Mouse (Mus musculus): Measurements from ENCODE around the gene Hdac4. TPM values are rescaled to one million over a fixed set of nuclear protein-coding genes. Genes with fewer than 3 reads are reported as not detected.

Gene Hdac4
- polyA plus RNA-seq, 1 experiment from 2014 or later, result 23.9 TPM

- H3K27me3 ChIP-seq (ENCODE audit: control insufficient read depth, insufficient read depth, low read length), result no peaks in the 10 kb centered on the region
- no peak for ATAC-seq (replicated peaks; ENCODE audit: insufficient number of reproducible peaks, low FRiP score, low TSS enrichment, low read depth)
- 57% methylated on average over 3 of the region's 3 CpGs for WGBS
- DNase-seq (ENCODE audit: low spot score), result no peak
- H3K9ac ChIP-seq (replicated peaks; ENCODE audit: low read length), result no peak overlapping the region
- H3K27ac ChIP-seq (replicated peaks; ENCODE audit: low read depth, low read length), result no peak overlapping the region
- H3K4me2 ChIP-seq (ENCODE audit: low read depth, low read length), result no peak overlapping the region; the same call in 1 of the 2 replicates
- no peak overlapping the region for H3K4me3 ChIP-seq (ENCODE audit: low read depth, low read length)
- no peaks in the 10 kb centered on the region for H3K36me3 ChIP-seq (replicated peaks; ENCODE audit: control insufficient read depth, insufficient read depth, low read depth, low read length)
- H3K4me1 ChIP-seq (ENCODE audit: control insufficient read depth, insufficient read depth, low read length), result 0 out of 2 replicates have a peak, but pooled peaks cover 4% of the 10 kb centered on the region
- no peaks in the 10 kb centered on the region for H3K9me3 ChIP-seq (replicated peaks; ENCODE audit: control insufficient read depth, low read length)
These were observed 18.3 kb downstream of the Hdac4 start for GRCm38 (mm10) chr1:92177196-92177595.

DNA sequence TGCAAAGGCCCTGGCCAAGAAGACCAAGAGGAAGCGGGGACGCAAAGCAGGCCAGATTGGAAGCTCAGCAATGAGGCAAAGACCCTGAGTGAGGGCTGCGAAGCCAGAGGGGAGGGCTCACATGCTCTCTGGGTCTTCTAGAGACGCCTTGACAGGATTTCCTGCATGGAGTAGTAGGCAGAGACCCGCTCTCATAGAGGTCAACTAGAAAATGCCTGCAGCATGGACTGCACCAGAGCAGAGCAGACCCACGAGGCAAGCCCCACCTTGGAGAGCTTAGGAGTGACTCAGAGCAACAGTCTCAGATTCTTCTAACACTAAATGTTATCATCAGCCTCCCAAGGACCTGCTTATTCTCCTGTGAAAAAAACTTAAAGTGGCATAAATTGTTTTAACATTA, 20.2 kb downstream of the Hdac4 start:
- Histone ChIP-seq H3K9me3 (replicated peaks; ENCODE audit: control insufficient read depth, low read length) (no peaks in the 10 kb centered on the region), H3K27ac (replicated peaks; ENCODE audit: low read depth, low read length) (no peak overlapping the region), H3K27me3 (ENCODE audit: control insufficient read depth, insufficient read depth, low read length) (no peaks in the 10 kb centered on the region), H3K4me1 (ENCODE audit: control insufficient read depth, insufficient read depth, low read length) (0 out of 2 replicates have a peak, but pooled peaks cover 4% of the 10 kb centered on the region), H3K4me2 (ENCODE audit: low read depth, low read length) (no peak overlapping the region), H3K4me3 (ENCODE audit: low read depth, low read length) (no peak overlapping the region), H3K9ac (replicated peaks; ENCODE audit: low read length) (no peak overlapping the region), H3K36me3 (replicated peaks; ENCODE audit: control insufficient read depth, insufficient read depth, low read depth, low read length) (no peaks in the 10 kb centered on the region)
- DNase-seq (ENCODE audit: low spot score), result no peak
- WGBS, result 78% methylated on average over 6 of the region's 6 CpGs
- ATAC-seq (replicated peaks; ENCODE audit: insufficient number of reproducible peaks, low FRiP score, low TSS enrichment, low read depth), result no peak

DNA sequence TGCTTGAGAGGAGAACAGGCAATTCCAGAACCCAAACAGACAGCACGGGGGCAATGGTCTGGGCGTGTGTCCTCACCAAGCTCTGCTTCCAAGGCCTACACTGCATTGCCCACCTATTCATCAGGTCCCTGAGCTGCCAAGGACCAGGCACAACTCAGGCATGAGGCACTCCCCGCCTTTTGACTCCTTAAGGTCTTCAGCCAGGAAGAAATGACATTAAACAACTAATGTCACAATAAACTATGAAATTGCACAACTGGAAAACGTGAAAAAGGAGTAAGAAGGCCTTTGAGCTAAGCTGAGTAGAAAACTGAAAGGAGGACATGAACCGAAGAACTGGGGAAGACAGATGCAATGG, 20.6 kb downstream of the Hdac4 start:
- Histone ChIP-seq H3K9ac (replicated peaks; ENCODE audit: low read length) (no peak overlapping the region), H3K4me2 (ENCODE audit: low read depth, low read length) (no peak overlapping the region), H3K9me3 (replicated peaks; ENCODE audit: control insufficient read depth, low read length) (no peaks in the 10 kb centered on the region), H3K27ac (replicated peaks; ENCODE audit: low read depth, low read length) (no peak overlapping the region), H3K4me1 (ENCODE audit: control insufficient read depth, insufficient read depth, low read length) (0 out of 2 replicates have a peak, but pooled peaks cover 4% of the 10 kb centered on the region), H3K27me3 (ENCODE audit: control insufficient read depth, insufficient read depth, low read length) (no peaks in the 10 kb centered on the region), H3K4me3 (ENCODE audit: low read depth, low read length) (no peak overlapping the region), H3K36me3 (replicated peaks; ENCODE audit: control insufficient read depth, insufficient read depth, low read depth, low read length) (no peaks in the 10 kb centered on the region)
- ATAC-seq (replicated peaks; ENCODE audit: insufficient number of reproducible peaks, low FRiP score, low TSS enrichment, low read depth), result no peak
- WGBS, result 88% methylated on average over 5 of the region's 5 CpGs
- no peak for DNase-seq (ENCODE audit: low spot score)

DNA sequence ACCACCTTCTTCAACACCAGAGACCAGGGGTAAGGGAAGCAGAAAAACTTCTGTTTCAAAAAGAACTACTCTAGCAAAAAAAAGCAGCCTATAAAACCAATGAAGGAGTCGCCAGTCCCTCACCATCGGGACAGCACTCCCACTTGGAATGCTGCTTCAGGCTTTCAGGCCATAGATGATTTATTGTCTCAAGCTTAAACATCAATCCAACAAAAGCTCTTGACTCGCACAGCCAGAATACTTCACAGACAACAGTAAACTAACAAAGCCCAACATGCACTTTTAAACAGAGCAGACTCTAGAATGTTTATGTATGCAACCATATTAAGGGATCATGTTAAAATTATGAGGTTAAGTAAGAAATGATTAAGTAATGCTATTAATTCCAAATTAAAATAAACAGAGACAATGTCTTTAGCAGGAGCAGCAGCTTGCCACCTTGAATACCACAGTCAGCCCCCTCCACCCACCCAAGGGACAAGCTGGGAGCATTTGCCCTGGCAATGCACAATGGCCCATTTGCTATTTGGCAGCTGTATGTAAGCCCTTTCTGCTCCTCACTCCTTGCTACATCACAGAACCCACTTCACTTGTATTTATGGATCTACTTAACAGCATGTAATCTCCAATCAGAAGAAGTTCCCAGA, 21.1 kb downstream of the Hdac4 start:
- Histone ChIP-seq H3K9ac (replicated peaks; ENCODE audit: low read length) (no peak overlapping the region), H3K4me2 (ENCODE audit: low read depth, low read length) (no peak overlapping the region), H3K4me1 (ENCODE audit: control insufficient read depth, insufficient read depth, low read length) (0 out of 2 replicates have a peak, but pooled peaks cover 4% of the 10 kb centered on the region), H3K27me3 (ENCODE audit: control insufficient read depth, insufficient read depth, low read length) (no peaks in the 10 kb centered on the region), H3K9me3 (replicated peaks; ENCODE audit: control insufficient read depth, low read length) (no peaks in the 10 kb centered on the region), H3K4me3 (ENCODE audit: low read depth, low read length) (no peak overlapping the region), H3K27ac (replicated peaks; ENCODE audit: low read depth, low read length) (no peak overlapping the region), H3K36me3 (replicated peaks; ENCODE audit: control insufficient read depth, insufficient read depth, low read depth, low read length) (no peaks in the 10 kb centered on the region)
- no peak for ATAC-seq (replicated peaks; ENCODE audit: insufficient number of reproducible peaks, low FRiP score, low TSS enrichment, low read depth)
- WGBS, result 71% methylated on average over 3 of the region's 3 CpGs
- no peak for DNase-seq (ENCODE audit: low spot score)

DNA sequence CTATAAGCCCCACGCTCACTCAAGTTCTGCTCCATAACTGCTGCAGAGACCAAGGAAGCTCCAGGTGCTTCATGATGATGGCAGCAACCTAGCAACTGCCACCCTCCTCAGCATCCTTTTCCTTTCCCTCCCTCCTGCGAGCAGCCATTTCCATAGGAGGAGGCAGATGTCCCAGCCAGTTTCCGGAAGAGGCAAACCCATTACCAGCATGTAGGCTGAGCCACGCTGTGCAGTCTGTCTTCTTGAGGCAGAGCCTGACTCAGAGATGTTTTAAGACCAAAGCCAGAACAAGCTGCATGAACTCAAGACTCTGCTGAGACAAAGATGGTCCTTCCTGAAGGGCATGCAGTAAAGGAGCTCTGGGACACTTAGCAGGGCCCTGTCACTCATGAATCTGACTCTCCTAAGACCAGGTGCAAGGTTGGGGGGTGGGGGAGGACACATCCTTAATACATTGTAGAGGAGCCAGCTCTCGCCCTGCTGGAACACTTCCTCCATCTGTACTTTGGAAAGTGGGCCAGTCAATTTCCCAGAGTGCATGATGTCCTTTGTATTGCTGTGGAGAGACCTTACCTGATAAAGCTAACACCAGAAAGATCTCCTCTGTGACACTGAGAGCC, 24.8 kb downstream of the Hdac4 start:
- no peak for DNase-seq (ENCODE audit: low spot score)
- no peak overlapping the region for H3K27ac ChIP-seq (replicated peaks; ENCODE audit: low read depth, low read length)
- H3K36me3 ChIP-seq (replicated peaks; ENCODE audit: control insufficient read depth, insufficient read depth, low read depth, low read length), result no peaks in the 10 kb centered on the region
- no peak for ATAC-seq (replicated peaks; ENCODE audit: insufficient number of reproducible peaks, low FRiP score, low TSS enrichment, low read depth)
- H3K4me3 ChIP-seq (ENCODE audit: low read depth, low read length), result no peak overlapping the region
- H3K27me3 ChIP-seq (ENCODE audit: control insufficient read depth, insufficient read depth, low read length), result no peaks in the 10 kb centered on the region
- H3K9ac ChIP-seq (replicated peaks; ENCODE audit: low read length), result no peak overlapping the region
- WGBS, result 89% methylated on average over 5 of the region's 5 CpGs
- H3K4me1 ChIP-seq (ENCODE audit: control insufficient read depth, insufficient read depth, low read length), result peaks cover 4% of the 10 kb centered on the region; the same call in 1 of the 2 replicates
- H3K4me2 ChIP-seq (ENCODE audit: low read depth, low read length), result no peak overlapping the region
- H3K9me3 ChIP-seq (replicated peaks; ENCODE audit: control insufficient read depth, low read length), result no peaks in the 10 kb centered on the region

DNA sequence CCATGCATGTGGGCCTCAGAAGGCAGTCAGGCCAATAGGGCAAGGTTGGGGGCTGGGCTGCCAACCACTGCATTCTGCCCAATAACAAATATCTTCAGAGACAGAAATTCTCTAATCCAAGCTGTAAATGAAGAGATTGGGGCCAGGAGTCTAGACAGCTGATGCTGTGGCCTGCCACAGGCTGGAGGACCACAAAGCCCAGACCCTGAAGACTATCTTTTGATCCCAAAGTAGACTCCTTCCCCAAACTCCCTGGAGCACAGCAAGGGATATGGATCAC, 25.8 kb downstream of the Hdac4 start:
- H3K9ac ChIP-seq (replicated peaks; ENCODE audit: low read length), result no peak overlapping the region
- H3K4me1 ChIP-seq (ENCODE audit: control insufficient read depth, insufficient read depth, low read length), result peaks cover 4% of the 10 kb centered on the region; the same call in 1 of the 2 replicates
- no peak overlapping the region for H3K4me2 ChIP-seq (ENCODE audit: low read depth, low read length)
- no peaks in the 10 kb centered on the region for H3K27me3 ChIP-seq (ENCODE audit: control insufficient read depth, insufficient read depth, low read length)
- H3K9me3 ChIP-seq (replicated peaks; ENCODE audit: control insufficient read depth, low read length), result no peaks in the 10 kb centered on the region
- DNase-seq (ENCODE audit: low spot score) (no peak), ATAC-seq (replicated peaks; ENCODE audit: insufficient number of reproducible peaks, low FRiP score, low TSS enrichment, low read depth) (no peak)
- no peak overlapping the region for H3K4me3 ChIP-seq (ENCODE audit: low read depth, low read length)
- H3K27ac ChIP-seq (replicated peaks; ENCODE audit: low read depth, low read length), result no peak overlapping the region
- H3K36me3 ChIP-seq (replicated peaks; ENCODE audit: control insufficient read depth, insufficient read depth, low read depth, low read length), result no peaks in the 10 kb centered on the region

DNA sequence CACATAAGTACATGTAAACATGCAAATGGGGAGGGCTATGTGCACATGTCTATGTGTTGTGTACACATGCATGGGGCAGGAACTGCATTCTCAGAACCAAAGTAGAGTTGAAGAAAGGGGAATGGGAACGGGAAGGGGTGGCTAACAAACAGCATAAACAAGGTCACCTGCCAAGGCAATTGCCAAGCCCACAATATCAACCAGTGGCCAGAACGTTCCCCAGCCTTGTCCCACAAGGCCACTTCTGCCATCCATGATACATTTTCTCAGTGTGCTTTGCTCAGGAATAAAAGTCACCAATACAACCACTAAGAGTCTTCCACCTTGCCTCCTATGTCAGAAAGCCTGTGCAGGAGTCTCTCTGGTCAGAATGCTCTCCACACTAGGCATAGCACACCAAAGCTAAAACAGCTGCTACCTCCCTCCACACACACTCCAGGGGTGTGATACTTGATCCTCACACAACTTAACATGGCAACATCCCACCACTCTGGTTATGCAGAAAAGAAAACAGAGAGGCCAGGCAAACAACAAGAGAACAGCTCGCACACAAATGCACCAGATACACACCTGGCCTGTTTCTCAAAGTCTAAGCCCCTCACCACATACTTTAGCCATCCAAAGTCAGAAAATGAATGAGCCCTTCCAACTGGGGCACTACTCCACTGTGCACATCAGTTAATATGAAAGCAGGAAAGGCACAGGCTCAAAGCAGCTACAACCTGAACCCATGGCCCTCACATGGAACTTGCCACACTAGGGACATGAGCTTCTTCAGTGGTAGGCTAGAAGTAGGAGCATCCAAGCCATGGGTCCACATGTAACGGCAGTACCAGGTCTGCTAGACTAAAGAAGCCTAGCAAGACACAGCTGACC, 26.4 kb downstream of the Hdac4 start:
- ATAC-seq (replicated peaks; ENCODE audit: insufficient number of reproducible peaks, low FRiP score, low TSS enrichment, low read depth) (no peak), DNase-seq (ENCODE audit: low spot score) (no peak)
- Histone ChIP-seq H3K9me3 (replicated peaks; ENCODE audit: control insufficient read depth, low read length) (no peaks in the 10 kb centered on the region), H3K4me1 (ENCODE audit: control insufficient read depth, insufficient read depth, low read length) (peaks cover 4% of the 10 kb centered on the region; the same call in 1 of the 2 replicates), H3K27ac (replicated peaks; ENCODE audit: low read depth, low read length) (no peak overlapping the region), H3K4me2 (ENCODE audit: low read depth, low read length) (no peak overlapping the region), H3K9ac (replicated peaks; ENCODE audit: low read length) (no peak overlapping the region), H3K4me3 (ENCODE audit: low read depth, low read length) (no peak overlapping the region), H3K27me3 (ENCODE audit: control insufficient read depth, insufficient read depth, low read length) (no peaks in the 10 kb centered on the region), H3K36me3 (replicated peaks; ENCODE audit: control insufficient read depth, insufficient read depth, low read depth, low read length) (no peaks in the 10 kb centered on the region)
- 87% methylated on average over 4 of the region's 4 CpGs for WGBS

DNA sequence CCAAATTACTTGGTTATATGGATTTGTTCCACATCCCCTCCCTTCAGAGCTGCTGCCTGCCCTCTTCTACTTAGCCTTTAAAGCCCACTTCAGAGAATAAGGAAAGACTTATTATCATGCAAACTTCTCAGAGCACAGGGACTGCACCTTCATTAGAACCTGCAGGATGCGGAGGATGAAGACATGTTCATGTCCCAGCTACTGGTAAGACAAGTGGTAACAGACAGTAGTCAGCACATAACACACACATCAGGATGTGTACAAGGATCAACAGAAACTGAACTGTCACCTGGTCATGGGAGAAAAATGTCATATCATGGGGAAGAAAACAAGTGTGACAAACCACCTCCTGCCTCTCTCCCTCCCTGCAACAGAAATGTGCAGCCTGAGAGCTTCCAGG, 31.6 kb downstream of the Hdac4 start:
- H3K9ac ChIP-seq (replicated peaks; ENCODE audit: low read length), result no peak overlapping the region
- no peaks in the 10 kb centered on the region for H3K27me3 ChIP-seq (ENCODE audit: control insufficient read depth, insufficient read depth, low read length)
- H3K9me3 ChIP-seq (replicated peaks; ENCODE audit: control insufficient read depth, low read length), result no peaks in the 10 kb centered on the region
- H3K4me3 ChIP-seq (ENCODE audit: low read depth, low read length), result no peak overlapping the region
- H3K4me2 ChIP-seq (ENCODE audit: low read depth, low read length), result no peak overlapping the region
- DNase-seq (ENCODE audit: low spot score), result no peak
- no peak for ATAC-seq (replicated peaks; ENCODE audit: insufficient number of reproducible peaks, low FRiP score, low TSS enrichment, low read depth)
- no peak overlapping the region for H3K27ac ChIP-seq (replicated peaks; ENCODE audit: low read depth, low read length)
- H3K4me1 ChIP-seq (ENCODE audit: control insufficient read depth, insufficient read depth, low read length), result peaks cover 4% of the 10 kb centered on the region; the same call in 1 of the 2 replicates
- no peaks in the 10 kb centered on the region for H3K36me3 ChIP-seq (replicated peaks; ENCODE audit: control insufficient read depth, insufficient read depth, low read depth, low read length)
- WGBS, result 94% methylated on average over 1 of the region's 1 CpGs

All from embryonic facial prominence, embryonic 11.5 days (tissue).